Mouse (Mus musculus) T-helper 17 cell (primary cell): Measurements from ENCODE around the gene Myh6.
"Not testable (repeated sequence)": the region's sequence is repeated elsewhere in the genome, so short reads cannot be mapped to it uniquely, and the experiment has no call there.

Source experiments
- in situ Hi-C, 2 experiments: fragments of 300-600 bp; cut with MboI, MseI; formaldehyde crosslinking; loops; 1 replicate in 1 of 2; 2 replicates in 1 of 2; pipeline ENCODE4 v1.15.1; 2025; ENCODE audit warnings: high pct_unique_total_duplicates in 2 of 2

Gene Myh6

GRCm38 (mm10) chr14:54958503-54958902 is 8.2 kb downstream of the Myh6 start:
- in situ Hi-C loops = no loop called here

- in situ Hi-C loops = no loop called here
These were observed 10.2 kb downstream of the Myh6 start for GRCm38 (mm10) chr14:54956533-54956932.

GRCm38 (mm10) chr14:54955481-54955880 is 11.2 kb downstream of the Myh6 start:
- in situ Hi-C loops = no loop called here

GRCm38 (mm10) chr14:54954474-54954873 is 12.3 kb downstream of the Myh6 start:
- in situ Hi-C loops = no loop called here

- in situ Hi-C loops = no loop called here
These were observed 13.0 kb downstream of the Myh6 start for GRCm38 (mm10) chr14:54953664-54954206.

- in situ Hi-C loops = no loop called here
These were observed 15.1 kb downstream of the Myh6 start for GRCm38 (mm10) chr14:54951587-54951986.

- in situ Hi-C loops = no loop called here
These were observed 16.2 kb downstream of the Myh6 start for GRCm38 (mm10) chr14:54950493-54950892.

- in situ Hi-C loops = no loop called here
These were observed 17.9 kb downstream of the Myh6 start for GRCm38 (mm10) chr14:54948781-54949180.

GRCm38 (mm10) chr14:54947008-54947407 is 19.7 kb downstream of the Myh6 start:
- in situ Hi-C loops = not testable (repeated sequence)

GRCm38 (mm10) chr14:54945975-54946704 is 20.6 kb downstream of the Myh6 start:
- in situ Hi-C loops = no loop called here

GRCm38 (mm10) chr14:54944939-54945338 is 21.8 kb downstream of the Myh6 start:
- in situ Hi-C loops = no loop called here

- in situ Hi-C loops = no loop called here
These were observed 22.8 kb downstream of the Myh6 start for GRCm38 (mm10) chr14:54943971-54944370.

- in situ Hi-C loops = no loop called here
These were observed 24.2 kb downstream of the Myh6 start for GRCm38 (mm10) chr14:54942479-54942878.

- in situ Hi-C loops = no loop called here
These were observed 25.4 kb downstream of the Myh6 start for GRCm38 (mm10) chr14:54941024-54941978.

GRCm38 (mm10) chr14:54940176-54940530 is 26.6 kb downstream of the Myh6 start:
- in situ Hi-C loops = no loop called here

- in situ Hi-C loops = loop anchor here in 1 of 2 experiments (5.0 kb wide), 1 partner anchor 97 kb away; no protein-coding TSS in a partner anchor
These were observed 27.1 kb downstream of the Myh6 start for GRCm38 (mm10) chr14:54939434-54940175.

- in situ Hi-C loops = loop anchor here in 1 of 2 experiments (5.0 kb wide), 1 partner anchor 96 kb away; no protein-coding TSS in a partner anchor
These were observed 28.1 kb downstream of the Myh6 start for GRCm38 (mm10) chr14:54938431-54939219.

- in situ Hi-C loops = loop anchor here in 1 of 2 experiments (5.0 kb wide), 1 partner anchor 95 kb away; no protein-coding TSS in a partner anchor
These were observed 29.2 kb downstream of the Myh6 start for GRCm38 (mm10) chr14:54937361-54938182.

- in situ Hi-C loops = loop anchor here in 1 of 2 experiments (5.0 kb wide), 1 partner anchor 94 kb away; no protein-coding TSS in a partner anchor
These were observed 29.9 kb downstream of the Myh6 start for GRCm38 (mm10) chr14:54936831-54937160.
